Mouse (Mus musculus): Measurements from ENCODE around the gene Aldh1l1. TPM values are rescaled to one million over a fixed set of nuclear protein-coding genes. Genes with fewer than 3 reads are reported as not detected.

Gene Aldh1l1
- polyA plus RNA-seq, 1 experiment = 53.6 TPM

GRCm38 (mm10) chr6:90463890-90464421, 22.3 kb upstream of the Aldh1l1 start:
- TF ChIP-seq CTCF (IDR thresholded peaks at IDR 0.05; ENCODE audit: extremely low read depth, insufficient read length, insufficient replicate concordance, low read depth, low read length) (no peak), POLR2A (IDR thresholded peaks at IDR 0.05; ENCODE audit: low read depth, low read length) (no peak)
- Histone ChIP-seq H3K4me1 (ENCODE audit: control insufficient read depth, insufficient read depth, insufficient read length, low read length) (peaks cover 10% of the 10 kb centered on the region), H3K27me3 (ENCODE audit: control insufficient read depth, insufficient read depth, low read length) (peaks cover 9% of the 10 kb centered on the region; the same call in 1 of the 2 replicates), H3K36me3 (ENCODE audit: control insufficient read depth, insufficient read depth, low read length) (no peaks in the 10 kb centered on the region), H3K4me3 (ENCODE audit: low read depth, low read length) (peak overlapping the region; percentile 79), H3K27ac (ENCODE audit: insufficient read depth, low read depth, low read length) (peak overlapping the region; percentile 49; the same call in 1 of the 2 replicates)
- WGBS = 52% methylated on average over 7 of the region's 7 CpGs

GRCm38 (mm10) chr6:90465028-90465640, 21.1 kb upstream of the Aldh1l1 start:
- 91% methylated on average over 11 of the region's 11 CpGs for WGBS
- Histone ChIP-seq H3K27ac (ENCODE audit: insufficient read depth, low read depth, low read length) (no peak overlapping the region), H3K4me3 (ENCODE audit: low read depth, low read length) (no peak overlapping the region), H3K36me3 (ENCODE audit: control insufficient read depth, insufficient read depth, low read length) (no peaks in the 10 kb centered on the region), H3K4me1 (ENCODE audit: control insufficient read depth, insufficient read depth, insufficient read length, low read length) (peaks cover 10% of the 10 kb centered on the region), H3K27me3 (ENCODE audit: control insufficient read depth, insufficient read depth, low read length) (peaks cover 9% of the 10 kb centered on the region; the same call in 1 of the 2 replicates)
- TF ChIP-seq POLR2A (IDR thresholded peaks at IDR 0.05; ENCODE audit: low read depth, low read length) = no peak

GRCm38 (mm10) chr6:90466079-90466478, 20.1 kb upstream of the Aldh1l1 start:
- WGBS = 63% methylated on average over 10 of the region's 10 CpGs
- no peaks in the 10 kb centered on the region for H3K36me3 ChIP-seq (ENCODE audit: control insufficient read depth, insufficient read depth, low read length)

GRCm38 (mm10) chr6:90466847-90467410, 19.3 kb upstream of the Aldh1l1 start:
- Histone ChIP-seq H3K36me3 (ENCODE audit: control insufficient read depth, insufficient read depth, low read length) (no peaks in the 10 kb centered on the region), H3K4me1 (ENCODE audit: control insufficient read depth, insufficient read depth, insufficient read length, low read length) (peaks cover 9% of the 10 kb centered on the region), H3K27me3 (ENCODE audit: control insufficient read depth, insufficient read depth, low read length) (peaks cover 4% of the 10 kb centered on the region; the same call in 1 of the 2 replicates), H3K4me3 (ENCODE audit: low read depth, low read length) (no peak overlapping the region), H3K27ac (ENCODE audit: insufficient read depth, low read depth, low read length) (no peak overlapping the region)
- 81% methylated on average over 12 of the region's 12 CpGs for WGBS
- TF ChIP-seq POLR2A (IDR thresholded peaks at IDR 0.05; ENCODE audit: low read depth, low read length) = no peak
- no peak for TF ChIP-seq CTCF (IDR thresholded peaks at IDR 0.05; ENCODE audit: extremely low read depth, insufficient read length, insufficient replicate concordance, low read depth, low read length)

More at GRCm38 (mm10) chr6:90466079-90466478, 20.1 kb upstream of the Aldh1l1 start:
- Histone ChIP-seq H3K4me3 (ENCODE audit: low read depth, low read length) (no peak overlapping the region), H3K4me1 (ENCODE audit: control insufficient read depth, insufficient read depth, insufficient read length, low read length) (peaks cover 10% of the 10 kb centered on the region), H3K27me3 (ENCODE audit: control insufficient read depth, insufficient read depth, low read length) (peaks cover 9% of the 10 kb centered on the region; the same call in 1 of the 2 replicates), H3K27ac (ENCODE audit: insufficient read depth, low read depth, low read length) (no peak overlapping the region)
- TF ChIP-seq POLR2A (IDR thresholded peaks at IDR 0.05; ENCODE audit: low read depth, low read length) (no peak), CTCF (IDR thresholded peaks at IDR 0.05; ENCODE audit: extremely low read depth, insufficient read length, insufficient replicate concordance, low read depth, low read length) (no peak)

- TF ChIP-seq CTCF (IDR thresholded peaks at IDR 0.05; ENCODE audit: extremely low read depth, insufficient read length, insufficient replicate concordance, low read depth, low read length) (no peak), POLR2A (IDR thresholded peaks at IDR 0.05; ENCODE audit: low read depth, low read length) (no peak)
- no peak overlapping the region for H3K27ac ChIP-seq (ENCODE audit: insufficient read depth, low read depth, low read length)
- WGBS = 47% methylated on average over 1 of the region's 1 CpGs
- H3K4me3 ChIP-seq (ENCODE audit: low read depth, low read length) = no peak overlapping the region
- no peaks in the 10 kb centered on the region for H3K36me3 ChIP-seq (ENCODE audit: control insufficient read depth, insufficient read depth, low read length)
- peaks cover 2% of the 10 kb centered on the region for H3K4me1 ChIP-seq (ENCODE audit: control insufficient read depth, insufficient read depth, insufficient read length, low read length)
- H3K27me3 ChIP-seq (ENCODE audit: control insufficient read depth, insufficient read depth, low read length) = no peaks in the 10 kb centered on the region
Measured at GRCm38 (mm10) chr6:90468216-90468615, 18.0 kb upstream of the Aldh1l1 start.

- H3K27me3 ChIP-seq (ENCODE audit: control insufficient read depth, insufficient read depth, low read length) = no peaks in the 10 kb centered on the region
- peaks cover 2% of the 10 kb centered on the region for H3K4me1 ChIP-seq (ENCODE audit: control insufficient read depth, insufficient read depth, insufficient read length, low read length)
- no peak overlapping the region for H3K4me3 ChIP-seq (ENCODE audit: low read depth, low read length)
- TF ChIP-seq POLR2A (IDR thresholded peaks at IDR 0.05; ENCODE audit: low read depth, low read length) (no peak), CTCF (IDR thresholded peaks at IDR 0.05; ENCODE audit: extremely low read depth, insufficient read length, insufficient replicate concordance, low read depth, low read length) (no peak)
- H3K36me3 ChIP-seq (ENCODE audit: control insufficient read depth, insufficient read depth, low read length) = no peaks in the 10 kb centered on the region
- H3K27ac ChIP-seq (ENCODE audit: insufficient read depth, low read depth, low read length) = no peak overlapping the region
- WGBS = 84% methylated on average over 6 of the region's 6 CpGs
Measured at GRCm38 (mm10) chr6:90469041-90469440, 17.2 kb upstream of the Aldh1l1 start.

GRCm38 (mm10) chr6:90470255-90470654, 16.0 kb upstream of the Aldh1l1 start:
- 79% methylated on average over 2 of the region's 2 CpGs for WGBS
- Histone ChIP-seq H3K27me3 (ENCODE audit: control insufficient read depth, insufficient read depth, low read length) (no peaks in the 10 kb centered on the region), H3K4me1 (ENCODE audit: control insufficient read depth, insufficient read depth, insufficient read length, low read length) (peaks cover 2% of the 10 kb centered on the region), H3K36me3 (ENCODE audit: control insufficient read depth, insufficient read depth, low read length) (no peaks in the 10 kb centered on the region), H3K27ac (ENCODE audit: insufficient read depth, low read depth, low read length) (peak overlapping the region; percentile 26; the same call in 1 of the 2 replicates), H3K4me3 (ENCODE audit: low read depth, low read length) (no peak overlapping the region)
- TF ChIP-seq CTCF (IDR thresholded peaks at IDR 0.05; ENCODE audit: extremely low read depth, insufficient read length, insufficient replicate concordance, low read depth, low read length) (no peak), POLR2A (IDR thresholded peaks at IDR 0.05; ENCODE audit: low read depth, low read length) (no peak)
